30 mouse cellular contexts compared by ENCODE assay signal in genomic region chr10:75714795-75715194, GRCm38 (mm10).
"Had no signal": no experiment of that assay in that cellular context is flagged by ENCODE, and none has a peak within 500 bp of the region (broad histone marks: within the 10 kb centered on the region; RNA-seq: fewer than 3 reads in every experiment).

No protein-coding gene starts in this region.

- ATAC-seq: hindbrain, embryonic 16.5 days; hindbrain, postnatal 0 days; inflammation-experienced regulatory T-cells, adult 6 months; intestine, embryonic 15.5 days; intestine, embryonic 16.5 days; intestine, postnatal 0 days had no signal

- H3K27ac ChIP-seq: heart, adult 2 months; heart, embryonic 10.5 days; heart, embryonic 13.5 days; heart, embryonic 15.5 days; hindbrain, embryonic 10.5 days; hindbrain, embryonic 12.5 days; hindbrain, embryonic 13.5 days; hindbrain, embryonic 14.5 days; hindbrain, embryonic 15.5 days; hindbrain, postnatal 0 days; intestine, embryonic 15.5 days; kidney, embryonic 15.5 days; layer of hippocampus, adult 2 months; left cerebral cortex, adult 2 months had no signal

- H3K4me3 ChIP-seq: heart, adult 2 months; heart, embryonic 10.5 days; heart, embryonic 12.5 days; heart, embryonic 13.5 days; heart, embryonic 15.5 days; hindbrain, embryonic 10.5 days; hindbrain, embryonic 12.5 days; hindbrain, embryonic 13.5 days; hindbrain, embryonic 15.5 days; intestine, embryonic 15.5 days; kidney, embryonic 15.5 days; layer of hippocampus, adult 2 months; left cerebral cortex, adult 2 months had no signal

- DNase-seq: heart, adult 18-20 months; heart, adult 2 months; heart, postnatal 10 days; heart, postnatal 14 days; heart, postnatal 36 days; heart, postnatal 4 days; kidney, adult 8-10 months; kidney, postnatal 14 days; kidney, postnatal 4 days; layer of hippocampus, adult 9-11 months; layer of hippocampus, postnatal 36 days had no signal

- H3K27me3 ChIP-seq: heart, embryonic 12.5 days; heart, embryonic 13.5 days; heart, embryonic 15.5 days; hindbrain, embryonic 12.5 days; hindbrain, embryonic 13.5 days; hindbrain, embryonic 15.5 days; intestine, embryonic 15.5 days; kidney, embryonic 15.5 days had no signal

- H3K4me1 ChIP-seq: heart, embryonic 12.5 days; heart, embryonic 13.5 days; heart, embryonic 15.5 days; hindbrain, embryonic 10.5 days; hindbrain, embryonic 12.5 days; hindbrain, embryonic 13.5 days; hindbrain, embryonic 15.5 days; intestine, embryonic 15.5 days; kidney, embryonic 15.5 days had no signal

- H3K4me2 ChIP-seq: heart, embryonic 11.5 days; heart, embryonic 12.5 days; heart, embryonic 13.5 days; heart, embryonic 15.5 days; hindbrain, embryonic 12.5 days; hindbrain, embryonic 13.5 days; hindbrain, embryonic 14.5 days; hindbrain, embryonic 15.5 days; intestine, embryonic 15.5 days; kidney, embryonic 15.5 days had no signal

- H3K9me3 ChIP-seq: heart, embryonic 10.5 days; heart, embryonic 12.5 days; heart, embryonic 13.5 days; heart, embryonic 15.5 days; hindbrain, embryonic 10.5 days; hindbrain, embryonic 12.5 days; hindbrain, embryonic 13.5 days; hindbrain, embryonic 15.5 days; intestine, embryonic 15.5 days; kidney, embryonic 15.5 days had no signal

- H3K9ac ChIP-seq: heart, embryonic 12.5 days; heart, embryonic 13.5 days; heart, embryonic 15.5 days; hindbrain, embryonic 12.5 days; hindbrain, embryonic 13.5 days; hindbrain, embryonic 14.5 days; hindbrain, embryonic 15.5 days; intestine, embryonic 15.5 days; kidney, embryonic 15.5 days had no signal
